Mouse (Mus musculus) lung, adult 18-20 months (tissue): ENCODE data around the gene Patl2.

Source experiments
- DNase-seq, 2 experiments: peaks; one replicate each; pipeline ENCODE4 v3.0.0; 2022; ENCODE audit warnings: mixed read lengths in 2 of 2

Patl2 gene

GRCm38 (mm10) chr2:122171292-122171691 is 14.7 kb downstream of the Patl2 start:
- no peak for DNase-seq

- DNase-seq = no peak
These were observed 21.7 kb downstream of the Patl2 start for GRCm38 (mm10) chr2:122164293-122164692.

- DNase-seq = no peak
These were observed 22.4 kb downstream of the Patl2 start for GRCm38 (mm10) chr2:122163430-122164195.

GRCm38 (mm10) chr2:122162529-122162928 is 23.5 kb downstream of the Patl2 start:
- DNase-seq = no peak

GRCm38 (mm10) chr2:122161542-122161941 is 24.4 kb downstream of the Patl2 start:
- DNase-seq = no peak

- DNase-seq = peak; percentile 81 to 85
These were observed 25.3 kb downstream of the Patl2 start, which contains the start of gene Trim69 for GRCm38 (mm10) chr2:122160680-122161079. TSS of gene Trim69 (plus strand) at chr2:122160700.

- DNase-seq = no peak
These were observed 26.3 kb downstream of the Patl2 start for GRCm38 (mm10) chr2:122159667-122160066.

GRCm38 (mm10) chr2:122158362-122158802 is 27.6 kb downstream of the Patl2 start:
- peak in 1 of 2 experiments; percentile 33 for DNase-seq

GRCm38 (mm10) chr2:122157561-122157960 is 28.4 kb downstream of the Patl2 start:
- no peak for DNase-seq

- DNase-seq = peak; percentile 38 to 40
These were observed 29.8 kb downstream of the Patl2 start for GRCm38 (mm10) chr2:122156051-122156700.

- DNase-seq = no peak
These were observed 30.7 kb downstream of the Patl2 start for GRCm38 (mm10) chr2:122155292-122155691.

- no peak for DNase-seq
These were observed 31.5 kb downstream of the Patl2 start for GRCm38 (mm10) chr2:122154479-122154878.

GRCm38 (mm10) chr2:122153681-122154365 is 32.2 kb downstream of the Patl2 start:
- DNase-seq = no peak

GRCm38 (mm10) chr2:122152850-122153249 is 33.1 kb downstream of the Patl2 start:
- no peak for DNase-seq

- DNase-seq = no peak
These were observed 34.8 kb downstream of the Patl2 start for GRCm38 (mm10) chr2:122151221-122151620.

- no peak for DNase-seq
These were observed 36.3 kb downstream of the Patl2 start for GRCm38 (mm10) chr2:122149716-122150115.

GRCm38 (mm10) chr2:122149316-122149715 is 36.7 kb downstream of the Patl2 start:
- no peak for DNase-seq

GRCm38 (mm10) chr2:122148242-122148917 is 37.6 kb downstream of the Patl2 start:
- DNase-seq = peak; percentile 85 to 87

GRCm38 (mm10) chr2:122147508-122148241 is 38.3 kb downstream of the Patl2 start, which contains the start of gene B2m:
TSS of gene B2m (plus strand) at chr2:122147686.
- peak; percentile 95 to 96 for DNase-seq

GRCm38 (mm10) chr2:122146687-122147086 is 39.3 kb downstream of the Patl2 start:
- DNase-seq = peak in 1 of 2 experiments; percentile 30

- DNase-seq = no peak
These were observed 40.2 kb downstream of the Patl2 start for GRCm38 (mm10) chr2:122145756-122146155.

GRCm38 (mm10) chr2:122143111-122143510 is 42.9 kb downstream of the Patl2 start:
- DNase-seq = no peak
